Mouse (Mus musculus) heart, adult 11 months (tissue): ENCODE measurements at regions not wholly inside any gene's neighbourhood (a gene's known extent, or its start where the extent isn't known, plus 50 kb on each side); places are given as distances from the start of the nearest gene placed in this dataset.

Experiments used
- DNase-seq: peaks from one replicate; pipeline ENCODE4 v3.0.0; 2022

DNA sequence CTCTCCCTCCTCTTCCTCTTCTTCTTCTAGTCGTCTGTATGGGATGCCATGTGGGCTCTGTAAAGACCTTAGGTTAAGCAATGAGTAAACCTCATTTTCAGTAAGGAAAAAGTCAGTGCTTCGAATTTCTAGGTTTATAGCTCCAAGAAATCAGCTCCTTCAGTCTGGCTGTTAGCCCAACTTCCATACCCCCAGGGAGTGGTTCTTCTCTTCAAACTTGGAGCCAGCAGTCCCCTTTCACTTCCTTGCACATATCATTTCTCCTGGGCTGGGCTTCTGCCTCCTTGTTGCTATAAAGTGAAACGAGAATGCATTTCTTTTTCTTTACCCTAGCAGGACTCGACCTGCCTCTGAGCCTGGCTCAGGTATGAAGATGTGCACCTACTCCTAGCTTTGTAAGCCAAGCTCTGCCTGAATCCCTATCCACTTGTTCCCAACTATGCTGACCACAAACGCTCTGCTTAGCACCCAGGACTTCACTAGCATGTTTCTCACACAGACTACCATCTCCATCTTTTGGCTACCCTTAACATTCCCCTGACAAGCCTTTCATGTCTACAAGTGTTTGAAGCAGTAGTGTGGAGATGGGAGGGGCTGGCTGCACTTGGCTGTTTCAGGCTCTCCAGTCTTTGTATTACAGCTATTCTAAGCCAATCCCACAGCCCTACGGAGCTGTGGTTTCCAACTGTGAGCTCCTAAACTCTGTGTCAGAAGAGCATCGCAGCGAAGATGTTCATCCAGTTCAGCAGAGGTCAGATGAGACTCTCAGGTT lies 243.8 kb upstream of the Tprg start:
- peak; percentile 91 for DNase-seq

GRCm38 (mm10) chr16:25044637-25045036 lies 242.0 kb upstream of the Tprg start:
- DNase-seq, result no peak

DNA sequence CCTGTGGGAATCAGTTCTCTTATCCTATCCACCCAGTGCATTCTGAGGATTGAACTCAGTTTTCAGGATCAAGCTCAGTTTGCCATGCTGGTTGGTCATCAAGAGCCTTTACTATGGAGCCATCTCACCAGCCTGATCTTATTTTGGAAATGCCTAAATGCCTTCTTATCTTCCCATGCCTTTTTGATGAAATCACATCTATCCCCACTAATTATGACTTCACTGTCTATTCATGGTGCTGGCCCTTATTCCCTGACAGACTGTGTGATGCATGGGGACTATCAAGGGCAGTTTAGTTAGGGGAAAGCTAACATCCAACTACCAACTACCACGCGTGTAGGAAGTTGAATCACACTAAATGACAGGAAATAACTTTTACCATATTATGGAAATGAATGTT lies 238.9 kb upstream of the Tprg start:
- DNase-seq, result no peak

GRCm38 (mm10) chr16:25049928-25050510 lies 236.6 kb upstream of the Tprg start:
- peak; percentile 96 for DNase-seq

DNA sequence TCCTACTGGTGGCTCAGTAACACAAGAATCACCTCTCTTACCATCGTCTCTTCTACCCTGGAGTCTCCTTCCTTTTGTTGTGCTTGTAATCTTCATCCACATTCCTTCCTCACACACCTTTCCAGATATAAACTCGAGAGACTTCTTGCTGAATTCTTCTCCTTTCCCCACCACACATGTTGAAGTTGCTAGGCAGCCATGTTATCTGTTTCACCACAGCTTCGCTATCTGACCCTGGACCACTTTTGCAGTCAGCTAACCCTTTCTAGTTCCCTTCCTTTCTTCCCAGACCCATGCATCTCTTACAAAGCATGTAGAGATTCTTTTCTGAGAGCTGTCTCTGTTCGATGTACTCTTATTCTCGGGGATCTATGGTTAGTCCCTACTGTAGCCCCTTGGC lies 235.6 kb upstream of the Tprg start:
- no peak for DNase-seq

GRCm38 (mm10) chr16:25052428-25052827 lies 234.2 kb upstream of the Tprg start:
- no peak for DNase-seq

- peak; percentile 96 for DNase-seq
Observed at GRCm38 (mm10) chr16:25052917-25053343, 233.7 kb upstream of the Tprg start.

GRCm38 (mm10) chr16:25054304-25054703 lies 232.3 kb upstream of the Tprg start:
- DNase-seq, result no peak

DNA sequence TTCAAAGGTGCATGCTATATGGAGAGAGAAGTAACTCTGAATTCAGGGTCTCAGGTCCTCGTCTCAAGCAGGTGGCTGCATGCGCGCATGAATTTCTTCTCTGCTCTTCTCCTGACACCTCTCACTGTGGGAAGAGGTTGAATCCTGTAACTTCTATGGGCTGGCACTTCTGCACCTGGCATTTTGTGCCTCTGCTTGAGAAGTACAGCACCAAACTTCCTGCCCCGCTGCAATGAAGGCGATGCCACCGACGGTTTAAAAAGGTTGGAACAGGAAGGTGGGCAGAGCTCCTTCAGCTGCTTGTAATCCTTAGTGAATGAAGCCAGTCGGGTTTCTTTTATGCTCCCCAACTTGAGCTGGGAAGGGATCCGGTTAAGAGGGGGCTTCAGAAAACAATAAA lies 231.2 kb upstream of the Tprg start:
- DNase-seq, result peak; percentile 76

- DNase-seq, result peak; percentile 95
Observed at GRCm38 (mm10) chr16:25058051-25058747, 228.4 kb upstream of the Tprg start.

- DNase-seq, result peak; percentile 100
Observed at GRCm38 (mm10) chr16:25058812-25059501, 227.7 kb upstream of the Tprg start.

GRCm38 (mm10) chr16:25059504-25059992 lies 227.1 kb upstream of the Tprg start:
- no peak for DNase-seq

GRCm38 (mm10) chr16:25060266-25060665 lies 226.4 kb upstream of the Tprg start:
- DNase-seq, result peak; percentile 87

GRCm38 (mm10) chr16:25061631-25062030 lies 225.0 kb upstream of the Tprg start:
- DNase-seq, result peak; percentile 90

DNA sequence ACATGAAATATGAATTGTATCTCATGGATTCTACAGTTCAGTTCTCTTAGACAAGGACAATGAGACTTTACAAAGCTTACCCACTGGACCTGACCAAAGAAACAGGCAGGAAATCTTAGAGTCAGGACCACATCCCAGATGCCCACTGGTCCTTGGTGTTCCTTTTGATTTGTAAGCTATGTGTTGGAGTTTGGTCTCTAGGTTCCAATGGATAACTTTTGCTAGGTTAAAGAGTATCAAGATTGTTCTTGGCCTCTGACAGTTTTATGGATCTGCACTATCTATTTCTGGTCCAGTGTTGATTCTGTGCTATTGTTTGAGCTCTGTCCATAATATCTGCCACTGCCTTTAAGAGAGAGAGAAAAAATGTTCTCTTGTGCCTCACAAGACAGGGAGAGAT lies 222.6 kb upstream of the Tprg start:
- no peak for DNase-seq

GRCm38 (mm10) chr16:25064538-25064937 lies 222.1 kb upstream of the Tprg start:
- DNase-seq, result peak; percentile 97

DNA sequence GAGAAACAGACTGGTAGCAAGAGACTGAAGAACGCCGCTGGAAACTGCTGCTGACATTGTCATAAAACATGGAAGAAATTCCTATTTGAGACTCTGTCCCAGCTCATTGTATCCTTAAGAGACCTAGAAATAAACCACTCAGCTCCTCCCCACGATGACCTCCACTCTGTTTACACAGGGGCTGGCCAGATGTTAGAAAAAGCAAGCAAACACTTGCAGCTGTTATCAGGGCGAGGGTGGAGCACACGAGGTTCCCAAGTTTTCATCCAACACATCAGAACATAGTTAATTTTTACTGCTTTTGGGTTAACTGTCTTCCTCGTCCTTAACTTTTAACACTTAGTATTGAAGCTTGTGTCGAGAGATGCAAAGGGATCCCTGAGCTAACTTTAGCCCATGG lies 219.8 kb upstream of the Tprg start:
- DNase-seq, result peak; percentile 97

GRCm38 (mm10) chr16:25067276-25068249 lies 219.1 kb upstream of the Tprg start:
- peak; percentile 86 for DNase-seq

GRCm38 (mm10) chr16:25080811-25081210 lies 205.8 kb upstream of the Tprg start:
- peak; percentile 80 for DNase-seq

DNA sequence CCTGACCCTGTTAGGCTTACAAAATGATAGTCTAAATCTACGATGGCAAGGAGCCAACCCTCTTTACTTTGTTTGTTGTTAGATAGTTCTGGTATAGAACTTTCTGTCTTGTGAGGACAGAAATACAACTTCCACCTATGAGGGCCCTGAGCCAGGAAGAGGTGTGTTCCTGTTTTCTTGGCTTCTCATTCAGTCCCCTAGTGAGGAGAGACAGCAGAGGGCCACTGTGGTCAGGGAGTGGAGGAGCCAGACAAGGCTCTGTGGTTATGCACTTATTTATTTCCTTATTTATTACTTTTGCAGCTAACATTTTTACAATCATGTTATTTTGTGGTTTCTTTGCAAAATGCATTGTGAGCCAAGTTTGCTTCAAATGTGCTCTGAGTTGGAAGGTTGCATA lies 202.9 kb upstream of the Tprg start:
- peak; percentile 49 for DNase-seq

DNA sequence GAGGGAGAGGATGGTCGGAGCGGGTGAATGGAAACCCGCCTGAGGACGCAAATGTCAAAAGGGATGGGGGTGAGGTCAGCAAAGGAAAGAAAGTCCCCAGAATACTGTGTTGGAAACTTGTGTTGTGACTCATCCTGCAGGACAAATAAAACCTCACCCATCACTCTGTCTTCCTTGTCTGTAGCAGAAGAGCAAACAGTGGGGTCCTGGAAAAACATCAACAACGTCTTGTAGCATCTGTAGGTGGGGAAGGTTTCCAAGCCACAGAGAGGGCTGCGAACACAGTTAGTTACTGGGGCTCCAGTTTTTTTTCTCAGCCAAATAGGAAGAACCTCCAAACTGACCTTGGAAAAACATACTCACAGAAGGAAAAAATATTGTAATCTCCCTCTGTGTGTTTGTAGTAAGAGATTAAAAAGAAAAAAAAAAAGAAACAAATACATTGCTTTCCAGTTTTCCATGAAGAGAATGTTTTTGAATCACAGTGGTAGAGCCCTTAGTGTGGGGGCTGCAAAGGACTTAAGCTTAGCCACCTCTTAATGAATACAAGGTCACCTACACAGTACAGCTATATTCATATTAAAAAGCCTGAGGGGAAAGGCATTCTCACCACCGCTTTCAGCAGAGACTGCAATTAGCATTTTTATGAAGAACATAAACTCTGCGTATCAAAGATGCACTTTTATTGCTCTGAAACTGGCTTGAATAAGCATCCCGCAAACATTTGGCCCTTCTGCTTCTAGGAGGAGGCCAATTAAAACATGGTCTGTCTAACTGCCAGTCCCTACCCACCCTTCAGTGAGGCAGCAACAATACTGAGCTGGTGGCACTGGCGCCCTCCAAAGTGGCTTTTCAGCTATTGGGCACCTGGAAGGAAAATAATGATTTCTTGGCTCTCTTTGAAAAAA lies 198.6 kb upstream of the Tprg start:
- DNase-seq, result peak; percentile 94
